Mouse (Mus musculus) T-helper 1 cell (primary cell): ENCODE measurements around the gene Ugt1a7c.

Source experiments
- in situ Hi-C: fragments of 300-600 bp; cut with MboI, MseI; formaldehyde crosslinking; loops from one replicate; pipeline ENCODE4 v1.15.1; 2025; ENCODE audit warnings: high pct_unique_total_duplicates

Ugt1a7c gene

GRCm38 (mm10) chr1:88260114-88260513, 165.3 kb downstream of the Ugt1a7c start:
- in situ Hi-C loops, result no loop called here

- in situ Hi-C loops, result no loop called here
Observed at GRCm38 (mm10) chr1:88260604-88261377, 165.9 kb downstream of the Ugt1a7c start.

- in situ Hi-C loops, result no loop called here
Observed at GRCm38 (mm10) chr1:88261706-88262105, 166.8 kb downstream of the Ugt1a7c start.

- in situ Hi-C loops, result no loop called here
Observed at GRCm38 (mm10) chr1:88262255-88262654, 167.4 kb downstream of the Ugt1a7c start.

- in situ Hi-C loops, result no loop called here
Observed at GRCm38 (mm10) chr1:88262961-88263360, 168.1 kb downstream of the Ugt1a7c start.

GRCm38 (mm10) chr1:88263778-88264177, 168.9 kb downstream of the Ugt1a7c start:
- in situ Hi-C loops, result no loop called here

GRCm38 (mm10) chr1:88264237-88264868, 169.5 kb downstream of the Ugt1a7c start:
- in situ Hi-C loops, result no loop called here

- in situ Hi-C loops, result no loop called here
Observed at GRCm38 (mm10) chr1:88264869-88265240, 170.0 kb downstream of the Ugt1a7c start.

GRCm38 (mm10) chr1:88266123-88266522, 171.3 kb downstream of the Ugt1a7c start:
- in situ Hi-C loops, result no loop called here

GRCm38 (mm10) chr1:88267489-88267888, 172.6 kb downstream of the Ugt1a7c start:
- in situ Hi-C loops, result no loop called here

- in situ Hi-C loops, result no loop called here
Observed at GRCm38 (mm10) chr1:88268070-88268469, 173.2 kb downstream of the Ugt1a7c start.
